Mouse (Mus musculus) cortical plate, adult 2 months (tissue): ENCODE results near the gene Scube1. TPM values are rescaled to one million over a fixed set of nuclear protein-coding genes. Genes with fewer than 3 reads are reported as not detected.

Experiments
- H3K27ac ChIP-seq: fragments of 200-500 bp; 2 replicates; pipeline ENCODE4 v1.5.1; 2012; ENCODE audit warnings: low read length, control low read depth, inconsistent platforms; ENCODE audit not compliant: insufficient read depth
- H3K4me1 ChIP-seq: fragments of 200-500 bp; 2 replicates; pipeline ENCODE4 v1.6.1; 2011; ENCODE audit warnings: low read length; ENCODE audit not compliant: control insufficient read depth, insufficient read depth
- H3K4me3 ChIP-seq: fragments of 200-500 bp; 2 replicates; pipeline ENCODE4 v1.5.1; 2011; ENCODE audit warnings: mild to moderate bottlenecking, low read length, control low read depth; ENCODE audit not compliant: insufficient read depth
- CTCF ChIP-seq: fragments of 200-500 bp; IDR thresholded peaks from 2 replicates; pipeline ENCODE4 v1.5.1; 2011; ENCODE audit warnings: mild to moderate bottlenecking, control low read depth, low read length; ENCODE audit not compliant: insufficient read depth; ENCODE audit errors: extremely low read depth
- POLR2A ChIP-seq: fragments of 200-500 bp; IDR thresholded peaks from 2 replicates; pipeline ENCODE4 v1.6.1; 2011; ENCODE audit warnings: mild to moderate bottlenecking, low read length, control low read depth; ENCODE audit not compliant: insufficient read depth; ENCODE audit errors: extremely low read depth
- polyA plus RNA-seq: library from polyadenylated mRNA; depleted of rRNA; stranded (reverse); fragments of >200 nt; gene quantifications from 2 replicates; pipeline ENCODE4 v1.2.3, GENCODE M21; 2012

The Scube1 gene
- polyA plus RNA-seq, 1 experiment = 26.7 TPM

GRCm38 (mm10) chr15:83695159-83695558 is 29.7 kb downstream of the Scube1 start:
- Histone ChIP-seq H3K4me1 (no peaks in the 10 kb centered on the region), H3K27ac (no peak overlapping the region), H3K4me3 (no peak overlapping the region)
- TF ChIP-seq CTCF (no peak), POLR2A (no peak)

GRCm38 (mm10) chr15:83691901-83692361 is 32.9 kb downstream of the Scube1 start:
- Histone ChIP-seq H3K27ac (no peak overlapping the region), H3K4me3 (no peak overlapping the region), H3K4me1 (no peaks in the 10 kb centered on the region)
- TF ChIP-seq POLR2A (no peak), CTCF (no peak)

- no peak overlapping the region for H3K27ac ChIP-seq
- no peak for TF ChIP-seq CTCF
- TF ChIP-seq POLR2A = no peak
- no peak overlapping the region for H3K4me3 ChIP-seq
These were observed 34.9 kb downstream of the Scube1 start for GRCm38 (mm10) chr15:83689946-83690345.

GRCm38 (mm10) chr15:83686601-83687000 is 38.2 kb downstream of the Scube1 start:
- TF ChIP-seq POLR2A (no peak), CTCF (no peak)
- Histone ChIP-seq H3K4me1 (no peaks in the 10 kb centered on the region), H3K27ac (no peak overlapping the region), H3K4me3 (no peak overlapping the region)

More at GRCm38 (mm10) chr15:83689946-83690345, 34.9 kb downstream of the Scube1 start:
- H3K4me1 ChIP-seq = no peaks in the 10 kb centered on the region

GRCm38 (mm10) chr15:83685950-83686349 is 38.9 kb downstream of the Scube1 start:
- Histone ChIP-seq H3K4me3 (no peak overlapping the region), H3K4me1 (no peaks in the 10 kb centered on the region), H3K27ac (no peak overlapping the region)
- TF ChIP-seq CTCF (no peak), POLR2A (no peak)

GRCm38 (mm10) chr15:83683051-83683561 is 41.7 kb downstream of the Scube1 start:
- H3K27ac ChIP-seq = no peak overlapping the region
- no peak overlapping the region for H3K4me3 ChIP-seq
- TF ChIP-seq CTCF (no peak), POLR2A (no peak)
- H3K4me1 ChIP-seq = no peaks in the 10 kb centered on the region

GRCm38 (mm10) chr15:83680300-83680699 is 44.5 kb downstream of the Scube1 start:
- Histone ChIP-seq H3K4me3 (no peak overlapping the region), H3K4me1 (no peaks in the 10 kb centered on the region), H3K27ac (no peak overlapping the region)
- TF ChIP-seq CTCF (no peak), POLR2A (no peak)

- H3K27ac ChIP-seq = no peak overlapping the region
- no peak for TF ChIP-seq CTCF
- TF ChIP-seq POLR2A = no peak
- no peaks in the 10 kb centered on the region for H3K4me1 ChIP-seq
- H3K4me3 ChIP-seq = no peak overlapping the region
These were observed 45.1 kb downstream of the Scube1 start for GRCm38 (mm10) chr15:83679729-83680128.

GRCm38 (mm10) chr15:83678606-83679005 is 46.2 kb downstream of the Scube1 start:
- H3K27ac ChIP-seq = no peak overlapping the region
- H3K4me1 ChIP-seq = no peaks in the 10 kb centered on the region
- TF ChIP-seq CTCF (no peak), POLR2A (no peak)
- H3K4me3 ChIP-seq = no peak overlapping the region

GRCm38 (mm10) chr15:83678089-83678488 is 46.7 kb downstream of the Scube1 start:
- no peak overlapping the region for H3K27ac ChIP-seq
- H3K4me3 ChIP-seq = no peak overlapping the region
- no peak for TF ChIP-seq CTCF
- no peak for TF ChIP-seq POLR2A
- no peaks in the 10 kb centered on the region for H3K4me1 ChIP-seq
